Comparison of ENCODE assay signal across 20 mouse cellular contexts in genomic region chr16:22126936-22127335, GRCm38 (mm10).
"Had no signal": no experiment of that assay in that cellular context is flagged by ENCODE, and none has a peak within 500 bp of the region (broad histone marks: within the 10 kb centered on the region; RNA-seq: fewer than 3 reads in every experiment).

No protein-coding gene starts in this region.

- H3K4me3 ChIP-seq: kidney, embryonic 15.5 days; left cerebral cortex, adult 2 months; liver, embryonic 13.5 days; neural tube, embryonic 12.5 days; neural tube, embryonic 15.5 days had no signal

- H3K27me3 ChIP-seq: kidney, embryonic 15.5 days; liver, embryonic 13.5 days; neural tube, embryonic 12.5 days; neural tube, embryonic 15.5 days had no signal

- H3K4me1 ChIP-seq: liver, embryonic 13.5 days had no signal

- H3K9me3 ChIP-seq: kidney, embryonic 15.5 days; liver, embryonic 13.5 days; neural tube, embryonic 12.5 days; neural tube, embryonic 15.5 days had no signal

- H3K9ac ChIP-seq: kidney, embryonic 15.5 days; liver, embryonic 13.5 days; neural tube, embryonic 12.5 days; neural tube, embryonic 15.5 days had no signal

- DNase-seq: kidney, adult 8-10 months; kidney, postnatal 10 days; kidney, postnatal 36 days; layer of hippocampus, postnatal 36 days; liver, embryonic 13.5 days; lung, adult 2 months; lung, postnatal 14 days; lung, postnatal 4 days; retina, postnatal 1 day; right cerebral cortex, postnatal 25 days; spleen, adult 18-20 months; thymus, adult 2 months; thymus, postnatal 14 days; thymus, postnatal 4 days had no signal

- H3K4me2 ChIP-seq: kidney, embryonic 15.5 days; liver, embryonic 13.5 days; midbrain, embryonic 11.5 days; neural tube, embryonic 12.5 days; neural tube, embryonic 15.5 days had no signal

- H3K36me3 ChIP-seq: liver, embryonic 13.5 days; neural tube, embryonic 12.5 days; neural tube, embryonic 15.5 days had no signal

- H3K27ac ChIP-seq: kidney, embryonic 15.5 days; left cerebral cortex, adult 2 months; liver, embryonic 13.5 days; neural tube, embryonic 12.5 days; neural tube, embryonic 15.5 days had no signal

- ATAC-seq: intestine, postnatal 0 days had no signal
